Mouse (Mus musculus) heart, adult 11 months (tissue): Measurements from ENCODE around the gene Disp2.

Experiments used
- DNase-seq: peaks from one replicate; pipeline ENCODE4 v3.0.0; 2022

Gene Disp2

DNA sequence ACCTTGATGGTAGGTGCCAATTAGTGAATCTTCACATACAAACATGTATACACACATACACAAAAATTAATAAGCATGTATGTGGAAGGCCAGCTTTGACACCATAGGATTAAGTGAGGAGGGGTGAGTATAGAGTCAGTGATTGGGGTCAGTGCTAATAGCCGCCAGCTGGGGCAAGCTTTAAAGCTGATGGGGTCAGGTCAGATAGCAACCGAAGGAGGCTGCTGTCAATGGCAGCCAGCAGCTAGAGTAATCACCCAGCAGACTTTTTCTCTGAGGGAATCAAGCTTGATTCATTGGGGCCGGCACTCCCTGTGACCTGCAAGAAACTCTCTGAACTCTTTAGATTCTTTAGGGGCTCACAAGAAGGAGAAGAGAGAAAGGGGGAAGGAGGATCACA is 72.2 kb downstream of the Disp2 start:
- no peak for DNase-seq
